Mouse (Mus musculus): ENCODE results near the gene Med16. TPM values are rescaled to one million over a fixed set of nuclear protein-coding genes. Genes with fewer than 3 reads are reported as not detected.

Gene Med16
- polyA plus RNA-seq, 1 experiment from 2014 or later: 36.5 TPM

- H3K27me3 ChIP-seq (ENCODE audit: control insufficient read depth, insufficient read depth, low read length): no peaks in the 10 kb centered on the region
Observed at GRCm38 (mm10) chr10:79936911-79937441, 28.3 kb upstream of the Med16 start.

GRCm38 (mm10) chr10:79936284-79936910, 27.7 kb upstream of the Med16 start:
- H3K36me3 ChIP-seq (replicated peaks; ENCODE audit: control insufficient read depth, insufficient read depth, low read depth, low read length): no peaks in the 10 kb centered on the region; the same call in 1 of the 2 replicates
- no peak overlapping the region for H3K27ac ChIP-seq (replicated peaks; ENCODE audit: low read depth, low read length)
- peaks cover 11% of the 10 kb centered on the region; the same call in 1 of the 2 replicates for H3K4me1 ChIP-seq (ENCODE audit: control insufficient read depth, insufficient read depth, low read length)
- H3K4me3 ChIP-seq (ENCODE audit: low read depth, low read length): no peak overlapping the region
- no peak for ATAC-seq (replicated peaks; ENCODE audit: insufficient number of reproducible peaks, low FRiP score, low TSS enrichment, low read depth)
- no peak for DNase-seq (ENCODE audit: low spot score)
- H3K27me3 ChIP-seq (ENCODE audit: control insufficient read depth, insufficient read depth, low read length): no peaks in the 10 kb centered on the region
- no peak overlapping the region for H3K9ac ChIP-seq (replicated peaks; ENCODE audit: low read length)
- no peaks in the 10 kb centered on the region for H3K9me3 ChIP-seq (replicated peaks; ENCODE audit: control insufficient read depth, low read length)
- 65% methylated on average over 10 of the region's 10 CpGs for WGBS
- H3K4me2 ChIP-seq (ENCODE audit: low read depth, low read length): no peak overlapping the region

More at GRCm38 (mm10) chr10:79936911-79937441, 28.3 kb upstream of the Med16 start:
- H3K4me2 ChIP-seq (ENCODE audit: low read depth, low read length): no peak overlapping the region
- peaks cover 9% of the 10 kb centered on the region; the same call in 1 of the 2 replicates for H3K4me1 ChIP-seq (ENCODE audit: control insufficient read depth, insufficient read depth, low read length)
- no peaks in the 10 kb centered on the region for H3K36me3 ChIP-seq (replicated peaks; ENCODE audit: control insufficient read depth, insufficient read depth, low read depth, low read length)
- DNase-seq (ENCODE audit: low spot score) (no peak), ATAC-seq (replicated peaks; ENCODE audit: insufficient number of reproducible peaks, low FRiP score, low TSS enrichment, low read depth) (no peak)
- no peak overlapping the region for H3K9ac ChIP-seq (replicated peaks; ENCODE audit: low read length)
- no peak overlapping the region for H3K27ac ChIP-seq (replicated peaks; ENCODE audit: low read depth, low read length)
- H3K4me3 ChIP-seq (ENCODE audit: low read depth, low read length): no peak overlapping the region
- H3K9me3 ChIP-seq (replicated peaks; ENCODE audit: control insufficient read depth, low read length): no peaks in the 10 kb centered on the region
- 83% methylated on average over 27 of the region's 27 CpGs for WGBS

- Histone ChIP-seq H3K27me3 (ENCODE audit: control insufficient read depth, insufficient read depth, low read length) (no peaks in the 10 kb centered on the region), H3K4me1 (ENCODE audit: control insufficient read depth, insufficient read depth, low read length) (peaks cover 11% of the 10 kb centered on the region; the same call in 1 of the 2 replicates)
Observed at GRCm38 (mm10) chr10:79934794-79935569, 26.3 kb upstream of the Med16 start.

DNA sequence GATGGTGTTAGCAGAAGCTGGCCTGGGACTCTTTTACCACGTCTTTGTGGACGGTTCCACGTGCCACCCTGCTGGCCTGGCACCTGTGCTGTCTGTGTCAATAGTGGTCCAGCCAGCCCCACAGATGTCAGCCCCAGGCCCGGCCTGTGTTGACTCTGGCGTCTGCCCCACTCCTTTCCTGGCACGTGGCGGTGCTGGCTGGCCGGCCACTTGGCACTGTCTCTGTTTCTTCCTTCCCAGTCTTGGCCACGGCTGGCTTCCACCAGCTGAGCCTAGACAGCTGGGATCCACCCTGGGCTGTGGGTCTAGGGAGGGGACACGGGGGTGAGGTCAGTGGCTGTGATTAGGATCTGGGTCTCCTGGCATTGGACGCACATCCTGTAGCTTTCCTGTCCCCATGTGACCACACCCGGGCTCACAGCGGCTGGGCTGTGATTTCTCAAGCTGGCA, 25.6 kb upstream of the Med16 start:
- no peaks in the 10 kb centered on the region; the same call in 1 of the 2 replicates for H3K36me3 ChIP-seq (replicated peaks; ENCODE audit: control insufficient read depth, insufficient read depth, low read depth, low read length)
- peaks cover 11% of the 10 kb centered on the region; the same call in 1 of the 2 replicates for H3K4me1 ChIP-seq (ENCODE audit: control insufficient read depth, insufficient read depth, low read length)
- H3K27ac ChIP-seq (replicated peaks; ENCODE audit: low read depth, low read length): no peak overlapping the region
- no peaks in the 10 kb centered on the region for H3K9me3 ChIP-seq (replicated peaks; ENCODE audit: control insufficient read depth, low read length)
- H3K4me3 ChIP-seq (ENCODE audit: low read depth, low read length): no peak overlapping the region
- H3K4me2 ChIP-seq (ENCODE audit: low read depth, low read length): no peak overlapping the region
- 73% methylated on average over 13 of the region's 13 CpGs for WGBS
- H3K27me3 ChIP-seq (ENCODE audit: control insufficient read depth, insufficient read depth, low read length): no peaks in the 10 kb centered on the region
- H3K9ac ChIP-seq (replicated peaks; ENCODE audit: low read length): no peak overlapping the region
- ATAC-seq (replicated peaks; ENCODE audit: insufficient number of reproducible peaks, low FRiP score, low TSS enrichment, low read depth) (no peak), DNase-seq (ENCODE audit: low spot score) (no peak)

More at GRCm38 (mm10) chr10:79934794-79935569, 26.3 kb upstream of the Med16 start:
- no peaks in the 10 kb centered on the region for H3K9me3 ChIP-seq (replicated peaks; ENCODE audit: control insufficient read depth, low read length)
- DNase-seq (ENCODE audit: low spot score) (no peak), ATAC-seq (replicated peaks; ENCODE audit: insufficient number of reproducible peaks, low FRiP score, low TSS enrichment, low read depth) (no peak)
- 85% methylated on average over 16 of the region's 16 CpGs for WGBS
- no peak overlapping the region for H3K27ac ChIP-seq (replicated peaks; ENCODE audit: low read depth, low read length)
- H3K4me2 ChIP-seq (ENCODE audit: low read depth, low read length): no peak overlapping the region
- no peak overlapping the region for H3K9ac ChIP-seq (replicated peaks; ENCODE audit: low read length)
- H3K4me3 ChIP-seq (ENCODE audit: low read depth, low read length): no peak overlapping the region
- H3K36me3 ChIP-seq (replicated peaks; ENCODE audit: control insufficient read depth, insufficient read depth, low read depth, low read length): no peaks in the 10 kb centered on the region; the same call in 1 of the 2 replicates

DNA sequence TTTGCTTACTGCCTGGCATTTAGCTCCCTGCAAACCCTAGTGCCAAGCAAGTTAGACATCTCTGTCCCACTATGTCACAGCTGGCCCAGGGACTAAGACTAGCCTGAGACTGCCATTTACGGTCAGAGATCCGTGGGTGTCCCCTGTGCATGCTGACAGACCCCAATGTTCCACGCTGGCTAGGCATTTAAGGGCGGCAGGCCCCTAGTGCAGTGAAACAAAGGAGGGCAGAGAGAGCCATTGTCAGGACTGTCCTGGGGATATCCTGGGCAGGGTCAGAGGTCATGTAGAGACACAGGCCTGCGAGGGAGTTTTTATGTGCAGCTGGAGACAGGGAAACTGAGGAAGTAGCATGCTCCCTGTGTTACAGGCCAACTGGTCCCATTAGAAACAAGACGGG, 25.1 kb upstream of the Med16 start:
- 52% methylated on average over 6 of the region's 6 CpGs for WGBS
- Histone ChIP-seq H3K4me2 (ENCODE audit: low read depth, low read length) (no peak overlapping the region), H3K4me1 (ENCODE audit: control insufficient read depth, insufficient read depth, low read length) (peaks cover 14% of the 10 kb centered on the region; the same call in 1 of the 2 replicates), H3K9me3 (replicated peaks; ENCODE audit: control insufficient read depth, low read length) (no peaks in the 10 kb centered on the region), H3K4me3 (ENCODE audit: low read depth, low read length) (no peak overlapping the region), H3K27me3 (ENCODE audit: control insufficient read depth, insufficient read depth, low read length) (no peaks in the 10 kb centered on the region), H3K9ac (replicated peaks; ENCODE audit: low read length) (no peak overlapping the region), H3K27ac (replicated peaks; ENCODE audit: low read depth, low read length) (no peak overlapping the region), H3K36me3 (replicated peaks; ENCODE audit: control insufficient read depth, insufficient read depth, low read depth, low read length) (no peaks in the 10 kb centered on the region; the same call in 1 of the 2 replicates)
- no peak for DNase-seq (ENCODE audit: low spot score)
- ATAC-seq (replicated peaks; ENCODE audit: insufficient number of reproducible peaks, low FRiP score, low TSS enrichment, low read depth): no peak

DNA sequence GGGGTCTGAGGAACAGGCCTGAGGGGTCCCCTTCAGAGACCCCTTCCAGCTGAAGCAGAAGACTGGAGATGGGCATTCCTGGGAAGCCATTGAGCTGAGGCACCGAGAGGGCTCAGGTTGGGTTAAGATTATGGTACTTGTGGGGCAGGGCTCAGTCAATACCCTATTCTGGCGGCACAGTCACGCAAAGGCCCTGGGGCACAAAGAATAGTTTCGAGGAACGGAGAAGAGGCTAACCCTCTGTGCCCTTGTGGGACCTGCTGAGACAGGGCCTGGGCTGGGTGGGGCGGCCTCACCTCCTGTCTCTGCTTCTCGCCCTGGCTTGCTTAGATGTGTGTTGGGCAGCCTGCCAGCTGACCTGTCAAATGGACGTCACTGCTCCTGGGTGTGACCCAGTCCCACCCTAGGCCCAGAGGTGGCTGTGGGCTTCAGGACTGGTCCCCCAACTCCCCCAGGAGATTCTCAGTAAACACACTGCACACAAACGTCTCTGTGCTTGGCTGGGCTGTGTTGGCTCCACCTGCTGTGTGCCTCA, 24.5 kb upstream of the Med16 start:
- H3K4me2 ChIP-seq (ENCODE audit: low read depth, low read length): no peak overlapping the region
- ATAC-seq (replicated peaks; ENCODE audit: insufficient number of reproducible peaks, low FRiP score, low TSS enrichment, low read depth) (no peak), DNase-seq (ENCODE audit: low spot score) (no peak)
- H3K4me3 ChIP-seq (ENCODE audit: low read depth, low read length): no peak overlapping the region
- 58% methylated on average over 9 of the region's 9 CpGs for WGBS
- H3K4me1 ChIP-seq (ENCODE audit: control insufficient read depth, insufficient read depth, low read length): peaks cover 16% of the 10 kb centered on the region; the same call in 1 of the 2 replicates
- H3K27me3 ChIP-seq (ENCODE audit: control insufficient read depth, insufficient read depth, low read length): no peaks in the 10 kb centered on the region
- no peaks in the 10 kb centered on the region for H3K9me3 ChIP-seq (replicated peaks; ENCODE audit: control insufficient read depth, low read length)
- no peak overlapping the region for H3K9ac ChIP-seq (replicated peaks; ENCODE audit: low read length)
- no peaks in the 10 kb centered on the region; the same call in 1 of the 2 replicates for H3K36me3 ChIP-seq (replicated peaks; ENCODE audit: control insufficient read depth, insufficient read depth, low read depth, low read length)
- H3K27ac ChIP-seq (replicated peaks; ENCODE audit: low read depth, low read length): peak overlapping the region; percentile 52

GRCm38 (mm10) chr10:79932736-79933135, 24.0 kb upstream of the Med16 start:
- peak overlapping the region; percentile 52 for H3K27ac ChIP-seq (replicated peaks; ENCODE audit: low read depth, low read length)

More at GRCm38 (mm10) chr10:79932736-79933135, 24.0 kb upstream of the Med16 start:
- Histone ChIP-seq H3K4me2 (ENCODE audit: low read depth, low read length) (0 out of 2 replicates have a peak overlapping the region, but pooled peaks have one; percentile 16), H3K9me3 (replicated peaks; ENCODE audit: control insufficient read depth, low read length) (no peaks in the 10 kb centered on the region), H3K4me1 (ENCODE audit: control insufficient read depth, insufficient read depth, low read length) (peaks cover 16% of the 10 kb centered on the region; the same call in 1 of the 2 replicates), H3K27me3 (ENCODE audit: control insufficient read depth, insufficient read depth, low read length) (no peaks in the 10 kb centered on the region), H3K4me3 (ENCODE audit: low read depth, low read length) (no peak overlapping the region), H3K9ac (replicated peaks; ENCODE audit: low read length) (peak overlapping the region; percentile 18; the same call in 1 of the 2 replicates), H3K36me3 (replicated peaks; ENCODE audit: control insufficient read depth, insufficient read depth, low read depth, low read length) (no peaks in the 10 kb centered on the region; the same call in 1 of the 2 replicates)
- DNase-seq (ENCODE audit: low spot score) (peak; percentile 67), ATAC-seq (replicated peaks; ENCODE audit: insufficient number of reproducible peaks, low FRiP score, low TSS enrichment, low read depth) (no peak)
- WGBS: 10% methylated on average over 8 of the region's 8 CpGs
